Mouse (Mus musculus): ENCODE data around the gene Slc35b2. TPM values are rescaled to one million over a fixed set of nuclear protein-coding genes. Genes with fewer than 3 reads are reported as not detected.

Gene Slc35b2
- polyA plus RNA-seq, 1 experiment from 2014 or later = 90.5 TPM

- H3K4me3 ChIP-seq = no peak overlapping the region
- H3K4me1 ChIP-seq = peaks cover 11% of the 10 kb centered on the region; the same call in 1 of the 2 replicates
- H3K9me3 ChIP-seq = no peaks in the 10 kb centered on the region
- H3K27me3 ChIP-seq (replicated peaks) = no peaks in the 10 kb centered on the region
- H3K36me3 ChIP-seq = no peaks in the 10 kb centered on the region
- no peak overlapping the region for H3K4me2 ChIP-seq (replicated peaks)
- 78% methylated on average over 3 of the region's 3 CpGs for WGBS
- no peak for ATAC-seq (ENCODE audit: low FRiP score, low read depth)
- H3K9ac ChIP-seq = no peak overlapping the region
- no peak overlapping the region for H3K27ac ChIP-seq
These were observed 53.0 kb downstream of the Slc35b2 start for GRCm38 (mm10) chr17:45616679-45617078.

Other genes starting within 250 kb of the Slc35b2 start
- gene Cdc5l, start 130.1 kb upstream of the Slc35b2 start, polyA plus RNA-seq (2016; fragmentation: Nextera tagmentation; extraction: Ambion mirVana) = 68.1 and 71.8 TPM in 2 replicates
- gene Spats1, start 88.5 kb upstream of the Slc35b2 start, polyA plus RNA-seq (2016; fragmentation: Nextera tagmentation; extraction: Ambion mirVana) = 1.2 and 1.3 TPM in 2 replicates
- 23.6 and 25.4 TPM in 2 replicates for gene Aars2, start 57.0 kb upstream of the Slc35b2 start, polyA plus RNA-seq (2016; fragmentation: Nextera tagmentation; extraction: Ambion mirVana)
- gene Tcte1, start 40.4 kb upstream of the Slc35b2 start, polyA plus RNA-seq (2016; fragmentation: Nextera tagmentation; extraction: Ambion mirVana) = 1.9 TPM in 2 replicates
- 10.5 and 13.1 TPM in 2 replicates for gene Tmem151b, start 14.2 kb upstream of the Slc35b2 start, polyA plus RNA-seq (2016; fragmentation: Nextera tagmentation; extraction: Ambion mirVana)
- gene Nfkbie, start 8.2 kb upstream of the Slc35b2 start, polyA plus RNA-seq (2016; fragmentation: Nextera tagmentation; extraction: Ambion mirVana) = 7.4 and 7.5 TPM in 2 replicates
- 1,381 and 1,470 TPM in 2 replicates for gene Hsp90ab1, start 9.4 kb downstream of the Slc35b2 start, polyA plus RNA-seq (2016; fragmentation: Nextera tagmentation; extraction: Ambion mirVana)
- 44.7 and 47.9 TPM in 2 replicates for gene Slc29a1, start 35.7 kb downstream of the Slc35b2 start, polyA plus RNA-seq (2016; fragmentation: Nextera tagmentation; extraction: Ambion mirVana)
- 4.4 and 6.8 TPM in 2 replicates for gene Mymx, start 38.2 kb downstream of the Slc35b2 start, polyA plus RNA-seq (2016; fragmentation: Nextera tagmentation; extraction: Ambion mirVana)
- 1.1 and 1.4 TPM in 2 replicates for gene Capn11, start 95.5 kb downstream of the Slc35b2 start, polyA plus RNA-seq (2016; fragmentation: Nextera tagmentation; extraction: Ambion mirVana)
- 101 and 102 TPM in 2 replicates for gene Mrpl14, start 122.4 kb downstream of the Slc35b2 start, polyA plus RNA-seq (2016; fragmentation: Nextera tagmentation; extraction: Ambion mirVana)
- 106 and 108 TPM in 2 replicates for gene Tmem63b, start 123.0 kb downstream of the Slc35b2 start, polyA plus RNA-seq (2016; fragmentation: Nextera tagmentation; extraction: Ambion mirVana)
- not detected in 2 replicates for gene 1600014C23Rik, start 170.0 kb downstream of the Slc35b2 start, polyA plus RNA-seq (2016; fragmentation: Nextera tagmentation; extraction: Ambion mirVana)